Mouse (Mus musculus) thymus, postnatal 14 days (tissue): ENCODE measurements around the gene Sap30bp.

Experiments used
- DNase-seq: peaks from one replicate; pipeline ENCODE4 v3.0.0; 2021

Sap30bp gene

DNA sequence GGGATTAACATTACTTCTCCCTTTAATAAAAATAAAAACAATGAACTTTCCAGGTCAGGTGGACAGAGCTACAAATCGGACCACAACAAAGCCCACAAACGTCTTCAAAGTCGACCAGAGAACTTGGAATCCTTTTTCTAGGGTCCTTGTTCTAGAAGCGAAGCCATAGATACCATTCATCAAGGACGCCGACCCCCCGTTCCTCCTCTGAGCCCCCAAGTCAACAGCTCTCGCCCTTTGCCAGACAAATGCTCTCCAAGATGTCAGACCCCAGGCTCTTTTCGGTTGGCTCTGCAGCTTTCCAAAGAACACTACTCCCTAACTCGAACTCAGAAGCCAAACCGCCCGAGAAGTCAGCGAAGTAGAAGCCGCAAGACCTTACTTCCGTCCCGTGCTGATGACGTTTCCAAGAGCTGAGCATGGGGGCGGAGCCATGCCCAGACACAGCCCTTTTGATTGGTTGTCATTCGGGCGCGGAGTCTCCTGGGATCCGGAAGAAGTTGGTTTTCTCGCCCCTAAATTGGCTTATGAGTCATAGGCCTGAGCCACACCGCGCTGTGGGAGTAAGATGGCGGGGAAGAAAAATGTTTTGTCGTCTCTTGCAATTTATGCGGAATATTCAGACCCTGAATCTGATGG lies at the start of gene Sap30bp, which contains the start of gene Recql5:
Gene Sap30bp (plus strand): TSS at position 175 of the 639 bp plus-strand sequence.
Gene Recql5 (minus strand): TSS at position 370 of the 639 bp plus-strand sequence.
- peak; percentile 96 for DNase-seq

DNA sequence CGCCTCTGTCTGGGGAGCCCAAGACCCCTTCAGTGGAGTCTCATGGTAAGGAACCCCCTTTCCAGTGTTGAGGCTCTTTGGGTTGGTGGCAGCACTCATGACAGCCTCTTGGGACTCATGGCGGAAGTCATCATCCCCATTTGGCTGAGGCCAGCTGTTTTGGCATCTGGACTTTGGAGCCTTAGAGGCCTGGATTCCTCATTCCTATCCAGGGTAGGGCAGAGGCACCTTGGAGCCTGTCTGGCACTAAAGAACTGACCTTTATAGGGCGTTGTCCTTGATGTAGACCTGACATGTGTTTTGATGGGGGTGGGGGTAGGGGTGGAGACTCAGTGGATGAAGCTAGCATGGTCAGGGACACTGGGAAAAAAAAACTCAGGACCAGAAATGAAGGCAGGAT lies 48.7 kb upstream of the Sap30bp start:
- DNase-seq, result no peak

DNA sequence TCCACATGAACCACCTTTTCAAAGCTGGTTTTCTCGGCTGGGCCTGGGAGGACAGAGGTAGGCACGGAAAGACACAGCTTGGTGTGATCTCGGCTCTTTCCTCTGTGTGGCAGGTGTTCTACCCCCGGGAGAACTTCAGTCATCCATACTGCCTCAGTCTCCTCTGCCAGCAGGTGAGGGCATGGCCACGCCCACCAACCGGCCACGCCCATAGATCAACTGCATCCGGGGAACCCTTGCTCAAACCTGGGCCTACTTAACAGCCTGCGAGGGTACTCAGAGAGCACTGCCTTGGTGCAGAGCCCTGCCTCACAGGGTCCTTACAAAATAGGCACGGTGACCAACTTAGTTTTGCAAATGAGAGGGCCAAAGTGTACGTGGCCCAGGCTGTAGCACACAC lies 47.8 kb upstream of the Sap30bp start:
- DNase-seq, result no peak

DNA sequence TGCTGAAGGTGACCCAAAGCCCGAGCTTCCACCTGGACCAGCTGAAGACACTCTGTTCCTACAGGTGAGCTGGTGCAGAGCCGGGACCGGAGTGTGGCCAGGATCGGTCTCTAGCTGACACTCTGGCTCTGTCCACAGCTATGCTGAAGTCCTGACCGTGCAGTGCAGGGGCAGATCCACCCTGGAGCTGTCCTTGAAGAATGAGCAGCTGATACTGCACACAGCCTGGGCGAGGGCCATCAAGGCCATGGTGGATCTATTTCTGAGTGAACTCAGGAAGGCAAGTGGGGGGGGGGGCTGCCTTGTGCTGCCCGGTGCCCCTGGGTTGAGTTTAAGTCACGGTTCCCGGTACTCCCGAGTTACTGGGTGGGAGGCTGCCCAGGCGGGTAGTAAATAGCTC lies 46.6 kb upstream of the Sap30bp start:
- DNase-seq, result no peak

DNA sequence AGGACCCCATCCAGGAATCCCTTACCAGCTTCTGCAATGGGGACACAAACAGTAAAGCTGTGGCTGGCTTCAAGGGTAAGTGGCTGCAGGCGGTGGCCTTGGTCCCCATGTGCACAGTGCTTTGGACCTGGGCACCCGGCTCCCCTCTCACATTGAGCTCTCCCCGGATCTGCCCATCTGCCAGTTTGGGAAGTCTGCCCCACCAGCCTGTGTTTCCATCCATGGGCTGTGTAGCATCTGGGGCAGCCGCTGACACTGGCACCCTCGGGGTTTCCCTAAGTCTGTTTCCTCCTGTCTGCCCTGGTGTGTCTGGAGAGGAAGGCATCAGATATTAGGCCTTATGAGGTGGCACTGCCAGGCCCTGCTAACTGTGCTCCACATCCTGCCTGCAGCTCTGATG lies 45.1 kb upstream of the Sap30bp start:
- DNase-seq, result no peak

DNA sequence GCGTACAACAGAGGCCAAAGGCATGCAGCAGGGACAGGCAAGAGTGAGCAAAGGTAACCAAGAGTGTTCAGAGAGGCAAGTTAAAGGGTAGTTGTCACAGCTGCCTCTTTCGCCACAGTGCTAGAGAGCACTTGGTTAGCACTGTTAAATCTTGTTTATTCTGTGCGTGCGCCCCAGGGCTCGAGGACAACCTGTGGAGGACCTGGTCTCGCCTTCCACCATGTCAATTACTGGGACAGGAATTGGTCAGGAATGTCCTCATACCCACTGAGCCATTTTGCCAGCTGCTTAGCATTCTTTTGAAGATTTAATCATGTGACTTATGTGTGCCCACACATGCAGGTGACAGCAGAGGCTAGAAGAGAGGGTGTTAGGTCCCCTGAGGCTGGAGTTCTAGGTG lies 43.9 kb upstream of the Sap30bp start:
- no peak for DNase-seq

DNA sequence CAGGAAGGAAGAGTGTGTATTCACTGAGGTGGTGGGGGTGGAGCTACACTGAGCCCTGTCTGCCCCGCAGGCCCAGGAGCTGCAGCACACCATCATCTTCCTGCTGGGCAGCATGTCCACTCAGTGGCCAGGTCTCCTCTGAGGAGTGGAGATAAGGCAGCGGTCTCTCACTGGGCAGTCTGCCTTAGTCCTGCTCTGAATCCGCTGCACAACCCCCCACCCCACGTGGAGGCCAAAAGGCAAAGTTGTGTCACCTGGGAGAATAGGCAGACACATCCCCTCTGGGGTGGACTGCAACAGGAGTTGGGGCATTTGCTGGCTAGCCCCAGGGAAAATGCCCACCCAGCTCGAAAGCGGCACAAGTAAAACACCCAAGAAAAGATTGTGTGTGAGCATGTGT lies 40.9 kb upstream of the Sap30bp start:
- no peak for DNase-seq

DNA sequence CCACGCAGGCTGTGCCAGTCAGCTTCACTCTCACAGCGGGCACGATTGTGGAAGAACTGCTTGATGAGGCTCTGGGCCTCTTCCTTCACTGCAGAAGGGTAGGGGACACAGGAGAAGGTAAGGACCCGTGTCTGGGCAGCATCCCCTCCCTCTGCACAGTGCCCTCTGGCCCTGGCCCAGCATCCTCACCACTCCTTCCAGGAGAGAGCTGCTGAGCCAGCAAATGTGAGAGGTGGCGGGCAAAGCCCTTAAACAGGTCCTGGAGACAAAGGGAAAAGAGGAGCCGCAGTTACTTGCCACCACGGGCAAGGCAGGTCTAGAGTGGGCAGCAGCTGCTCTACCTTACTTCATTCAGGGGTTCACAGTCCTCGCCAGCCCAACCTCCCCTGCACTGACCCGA lies 40.0 kb upstream of the Sap30bp start:
- DNase-seq, result no peak

DNA sequence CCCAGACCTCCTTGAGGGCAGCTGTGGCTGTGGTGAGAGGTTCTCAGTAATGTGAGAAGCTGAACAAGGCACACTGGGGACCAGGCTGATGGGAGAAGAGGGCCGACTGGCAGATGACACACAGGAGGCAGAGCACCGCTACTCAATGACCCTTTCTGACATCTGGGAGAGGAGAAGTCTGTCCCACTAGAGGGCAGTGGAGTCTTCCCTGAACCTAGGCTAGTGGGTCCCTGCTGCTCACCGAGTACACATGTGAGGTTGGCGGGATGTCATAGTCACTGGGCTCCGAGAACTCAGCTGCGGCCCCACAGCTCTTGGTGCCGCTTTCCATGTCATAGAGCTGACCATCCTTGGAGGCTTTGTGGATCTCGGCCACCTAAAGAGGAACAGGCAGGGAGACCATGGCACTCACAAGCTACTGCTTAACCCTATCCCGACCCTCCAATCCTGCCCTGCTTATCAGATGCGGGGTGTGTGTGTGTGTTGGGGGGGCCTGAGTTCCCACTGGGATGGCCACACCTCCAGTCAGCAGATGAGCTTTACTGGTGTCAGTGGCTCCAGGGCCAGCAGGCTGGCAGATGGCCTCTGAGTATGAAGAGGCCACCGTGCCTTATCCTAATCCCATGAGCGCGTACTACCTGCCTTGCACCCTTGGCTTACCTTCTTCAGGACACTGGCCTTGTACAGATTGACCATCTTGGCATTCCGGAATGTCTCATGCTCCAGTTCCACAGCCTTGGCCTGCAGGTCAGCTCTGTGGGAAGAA lies 38.1 kb upstream of the Sap30bp start:
- peak; percentile 82 for DNase-seq

DNA sequence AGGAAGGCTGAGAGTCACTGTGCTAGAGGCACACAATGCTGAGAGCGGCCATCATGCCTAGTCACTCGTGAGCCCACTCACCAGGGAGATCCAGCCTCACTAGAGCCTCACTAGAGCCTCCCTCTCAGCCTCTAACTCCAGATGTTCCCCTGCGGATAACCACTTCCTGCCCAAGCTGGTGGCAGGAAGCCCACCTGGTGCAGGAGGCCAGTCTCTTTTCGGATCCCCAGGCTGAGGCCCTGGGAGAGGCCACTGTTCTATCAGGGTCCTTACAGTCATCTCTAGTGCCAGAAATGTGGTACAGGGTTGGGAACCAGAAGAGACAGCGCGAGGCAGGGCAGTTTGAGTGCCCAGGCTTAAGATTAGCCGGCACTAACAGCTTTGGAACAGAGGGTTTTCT lies 34.6 kb upstream of the Sap30bp start:
- DNase-seq, result peak; percentile 81

DNA sequence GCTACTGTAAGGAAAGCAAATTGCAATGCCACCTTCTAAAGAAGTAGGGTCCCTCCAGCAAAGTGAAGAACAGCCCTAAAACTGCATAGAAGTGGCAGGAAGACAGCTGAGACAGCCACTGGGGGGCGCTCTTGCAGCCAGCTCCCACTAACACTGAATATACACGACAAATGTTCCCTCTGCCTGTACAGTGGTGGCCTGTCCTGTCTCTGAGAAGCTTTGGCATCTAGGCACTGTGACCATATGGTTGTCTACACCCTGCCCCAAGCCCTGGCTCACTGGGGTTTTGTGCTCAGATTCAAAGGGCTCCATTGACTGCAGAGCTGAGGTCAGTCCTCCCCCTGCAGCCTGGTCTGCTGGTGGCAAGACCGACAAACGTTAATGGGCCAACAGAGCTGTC lies 34.2 kb upstream of the Sap30bp start:
- peak; percentile 86 for DNase-seq

DNA sequence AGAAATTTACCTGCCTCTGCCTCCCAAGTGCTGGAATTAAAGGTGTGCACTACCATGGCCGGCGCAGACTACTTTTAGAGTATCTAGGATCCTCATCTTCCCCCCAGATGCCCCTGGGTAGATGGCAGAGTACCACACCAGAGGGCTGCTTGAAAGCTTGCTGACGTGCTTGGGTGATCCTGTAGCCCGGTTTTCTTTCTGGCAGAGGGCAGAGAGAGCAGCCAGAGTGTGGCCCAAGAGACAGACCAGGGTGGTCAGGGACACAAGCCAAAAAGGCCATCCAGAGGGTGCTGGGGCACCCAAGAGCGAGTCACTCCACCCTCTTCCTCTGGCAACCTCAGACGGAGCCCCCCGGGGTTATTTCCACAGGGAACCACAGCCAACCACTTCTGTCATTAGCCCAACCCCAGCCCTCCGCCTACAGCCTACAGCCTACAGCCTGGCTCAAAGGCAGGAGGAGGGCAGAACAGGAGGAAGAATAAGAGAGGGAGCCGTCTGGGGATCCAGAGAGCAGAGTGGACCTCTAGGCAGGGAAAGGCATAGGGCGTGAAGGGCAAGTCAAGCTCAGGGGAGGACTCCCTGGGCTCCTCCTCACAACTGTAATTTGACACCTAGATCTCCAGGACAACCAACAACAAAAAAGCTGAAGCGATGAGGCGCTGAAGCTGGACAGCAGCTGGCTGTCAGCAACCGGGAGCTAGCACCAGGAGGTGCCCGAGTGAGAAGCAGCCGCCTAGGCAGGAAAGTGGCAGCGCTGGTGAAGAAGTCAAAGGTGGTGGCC lies 33.4 kb upstream of the Sap30bp start, which contains the start of gene Smim5:
Gene Smim5 (plus strand): TSS at position 481 of the 781 bp plus-strand sequence.
- DNase-seq, result peak; percentile 64

DNA sequence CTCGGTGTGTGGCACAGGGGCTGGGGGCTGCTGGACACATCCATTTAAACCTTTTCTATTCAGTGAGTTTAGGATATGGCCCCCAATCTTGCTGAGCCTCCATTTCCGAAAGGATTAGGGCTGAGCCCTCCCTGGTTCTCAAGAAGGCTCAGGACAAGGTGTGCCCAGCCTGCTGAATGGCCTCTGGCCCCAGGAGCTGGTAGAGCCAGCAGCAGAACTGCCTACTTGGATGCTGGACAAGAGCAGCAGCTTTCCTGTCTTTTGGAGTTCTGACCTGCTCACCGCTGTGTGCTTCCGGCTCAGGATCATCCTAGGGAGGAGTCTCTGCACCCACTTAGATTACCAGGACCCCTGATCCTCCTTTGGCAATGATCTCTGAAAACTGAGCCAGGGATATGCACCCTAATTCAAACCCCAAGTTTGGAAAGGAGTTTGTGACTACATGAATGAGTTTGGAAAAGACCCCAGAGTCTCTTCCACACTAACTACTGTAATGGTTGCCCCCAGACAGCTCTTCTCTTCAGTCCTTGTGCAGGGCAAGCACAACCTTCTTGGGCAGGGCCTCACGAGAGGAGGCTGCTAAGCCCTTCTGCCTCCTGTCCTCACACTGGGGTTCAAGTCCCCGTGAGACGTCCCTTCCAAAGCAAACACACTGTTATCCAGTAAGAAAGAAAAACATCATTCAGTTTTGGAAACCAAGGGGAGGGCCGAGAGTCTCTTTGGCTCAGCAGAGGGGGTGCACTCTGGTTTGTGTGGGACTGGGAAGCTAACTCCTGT lies 32.3 kb upstream of the Sap30bp start:
- DNase-seq, result no peak

DNA sequence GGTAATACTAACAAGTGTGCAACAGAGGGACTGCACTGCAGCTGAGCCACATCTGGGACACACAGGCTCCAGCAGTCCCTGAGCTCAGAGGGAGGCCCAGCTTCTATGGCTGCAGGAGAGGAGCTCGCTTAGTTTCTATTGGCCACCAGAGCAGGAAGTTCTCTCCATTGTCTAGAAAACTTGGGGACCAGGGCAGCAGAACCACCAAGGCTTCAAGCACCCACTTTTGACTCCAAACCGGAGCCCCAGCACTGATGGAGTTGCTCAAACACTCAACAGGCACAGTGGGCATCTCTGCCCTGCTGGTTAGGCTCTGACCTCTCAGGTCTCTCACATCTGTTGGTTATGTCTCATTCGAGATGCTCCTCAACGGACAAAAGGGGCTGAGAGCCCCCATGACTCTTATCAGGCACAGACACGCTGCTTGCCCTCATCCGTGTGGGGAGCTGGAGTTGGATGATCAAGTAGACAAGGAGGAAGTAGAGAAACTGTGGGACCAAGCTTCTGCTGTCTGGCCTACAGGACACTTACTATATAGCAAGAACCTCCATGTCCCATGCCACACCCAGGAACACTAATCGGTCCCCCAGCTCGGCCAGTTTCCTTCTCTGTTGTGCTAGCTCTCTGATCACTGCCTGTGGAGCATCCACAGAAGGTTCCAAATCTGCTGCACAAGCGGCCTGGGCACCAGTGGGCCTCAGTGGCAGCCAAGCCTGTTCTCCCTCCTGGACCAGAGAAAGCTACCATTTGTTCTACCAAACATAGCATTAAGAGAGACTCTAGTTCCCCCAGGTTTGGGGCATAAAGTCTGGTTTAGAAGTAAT lies 31.5 kb upstream of the Sap30bp start:
- peak; percentile 65 for DNase-seq

DNA sequence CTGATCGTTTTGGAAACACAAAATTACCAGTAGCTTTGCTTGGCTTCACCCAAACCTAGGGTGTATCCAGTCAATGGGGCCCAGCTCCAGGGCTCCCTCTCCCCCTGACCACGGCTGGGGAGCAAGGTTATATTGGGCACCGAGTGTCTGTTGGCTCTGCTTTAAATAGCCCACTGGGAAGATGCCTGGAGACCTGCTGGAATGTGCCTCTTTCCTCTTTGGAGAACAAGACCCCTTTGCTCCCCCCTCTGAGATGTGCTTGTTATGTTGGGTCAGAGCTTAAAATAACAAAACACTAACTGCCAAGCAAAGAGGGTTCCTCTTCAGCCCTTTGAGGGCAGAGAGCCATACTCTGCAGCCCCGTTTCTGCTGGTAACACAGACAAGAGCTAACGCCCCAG lies 30.9 kb upstream of the Sap30bp start:
- no peak for DNase-seq

DNA sequence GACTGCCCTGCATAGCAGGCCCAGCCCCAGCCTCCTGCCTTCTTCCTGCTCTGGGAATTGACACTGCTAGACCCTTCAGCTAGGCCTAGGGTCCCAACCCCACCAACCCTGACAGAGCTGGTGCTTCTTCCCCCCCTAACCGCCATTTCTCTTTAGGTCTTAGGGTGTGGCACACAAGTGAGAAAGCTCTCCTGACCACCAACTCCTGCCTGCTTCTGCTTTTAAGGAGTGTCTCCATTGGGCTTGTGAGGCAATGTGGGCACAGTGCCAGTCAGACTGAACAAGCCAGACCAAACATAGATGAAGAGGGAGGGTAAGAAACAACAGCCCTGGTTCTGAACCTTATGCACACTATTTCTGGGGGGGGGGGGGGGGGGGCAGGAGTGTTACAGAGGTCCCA lies 30.3 kb upstream of the Sap30bp start:
- DNase-seq, result peak; percentile 26

DNA sequence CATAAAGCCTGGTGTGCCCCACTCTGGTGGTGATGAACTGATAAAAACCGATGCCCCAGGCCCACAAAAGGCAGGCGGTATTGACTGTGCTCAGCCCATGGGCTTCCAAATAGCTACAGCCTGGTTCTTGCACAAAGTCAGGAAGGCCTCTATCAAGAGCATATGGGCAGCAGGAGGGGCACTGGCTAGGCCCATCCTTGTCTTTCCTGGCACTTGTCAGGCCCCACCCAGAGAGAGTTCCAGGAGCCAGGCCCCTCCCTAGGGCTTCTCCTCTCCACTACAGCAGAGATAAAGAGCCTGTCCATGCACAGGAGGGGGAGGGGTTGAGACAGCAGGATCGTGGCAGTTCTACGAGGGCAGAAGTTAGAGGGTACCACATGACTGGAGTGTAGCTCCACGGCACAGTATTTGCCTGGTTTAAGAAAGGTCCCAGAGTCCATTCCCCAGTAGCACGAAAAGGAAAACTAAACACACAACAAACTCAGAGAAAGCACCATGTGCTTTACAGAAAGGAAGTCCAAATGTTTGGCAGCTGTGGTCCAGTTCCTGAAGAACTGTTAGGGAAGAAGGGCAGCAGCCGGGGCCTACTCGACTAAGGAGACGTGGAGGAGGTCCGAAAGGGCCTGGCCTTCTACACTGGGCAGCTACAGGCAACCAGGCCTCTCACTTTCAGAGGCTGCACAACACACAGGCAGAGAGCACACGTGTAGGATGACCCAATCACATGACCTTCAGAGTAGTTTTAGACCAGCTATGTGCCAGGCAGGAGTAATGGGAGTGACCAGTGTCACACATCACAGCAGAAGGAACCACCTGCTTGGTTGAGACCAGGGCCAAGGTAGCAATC lies 29.5 kb upstream of the Sap30bp start:
- DNase-seq, result no peak

DNA sequence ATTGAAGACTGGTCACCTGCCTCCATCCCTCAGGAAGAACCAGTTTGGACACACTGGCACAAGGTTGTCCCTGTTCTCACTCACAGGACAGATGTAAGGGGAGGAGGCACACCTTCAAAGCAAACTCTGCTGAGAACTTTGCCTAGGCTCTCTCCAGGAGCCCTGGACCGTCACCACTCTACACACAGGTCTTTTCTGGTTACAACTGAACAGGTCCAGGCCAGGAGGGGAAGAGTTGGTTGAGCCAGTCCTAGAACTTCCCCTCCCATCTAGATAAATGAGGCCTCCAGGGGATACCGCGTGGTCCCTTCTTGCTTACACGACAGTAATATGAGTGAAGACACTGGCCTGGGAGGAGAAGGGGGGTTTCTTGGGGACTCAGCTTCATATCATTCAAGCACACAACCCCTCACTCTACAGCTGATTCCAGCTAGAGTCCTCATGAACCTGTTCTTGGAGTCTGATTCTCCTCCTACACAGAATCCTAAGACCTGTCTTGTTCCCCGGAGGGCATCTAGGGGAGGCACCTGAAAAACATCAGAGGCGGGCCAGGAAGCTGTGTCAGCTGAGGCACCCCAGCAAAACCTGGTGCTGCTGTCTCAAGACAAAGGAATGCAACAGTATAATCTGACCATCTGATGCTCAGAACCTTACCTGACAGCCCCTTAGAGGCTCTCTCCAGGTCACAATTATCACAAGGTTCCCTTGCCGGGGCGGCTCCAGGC lies 28.7 kb upstream of the Sap30bp start:
- DNase-seq, result peak; percentile 61

DNA sequence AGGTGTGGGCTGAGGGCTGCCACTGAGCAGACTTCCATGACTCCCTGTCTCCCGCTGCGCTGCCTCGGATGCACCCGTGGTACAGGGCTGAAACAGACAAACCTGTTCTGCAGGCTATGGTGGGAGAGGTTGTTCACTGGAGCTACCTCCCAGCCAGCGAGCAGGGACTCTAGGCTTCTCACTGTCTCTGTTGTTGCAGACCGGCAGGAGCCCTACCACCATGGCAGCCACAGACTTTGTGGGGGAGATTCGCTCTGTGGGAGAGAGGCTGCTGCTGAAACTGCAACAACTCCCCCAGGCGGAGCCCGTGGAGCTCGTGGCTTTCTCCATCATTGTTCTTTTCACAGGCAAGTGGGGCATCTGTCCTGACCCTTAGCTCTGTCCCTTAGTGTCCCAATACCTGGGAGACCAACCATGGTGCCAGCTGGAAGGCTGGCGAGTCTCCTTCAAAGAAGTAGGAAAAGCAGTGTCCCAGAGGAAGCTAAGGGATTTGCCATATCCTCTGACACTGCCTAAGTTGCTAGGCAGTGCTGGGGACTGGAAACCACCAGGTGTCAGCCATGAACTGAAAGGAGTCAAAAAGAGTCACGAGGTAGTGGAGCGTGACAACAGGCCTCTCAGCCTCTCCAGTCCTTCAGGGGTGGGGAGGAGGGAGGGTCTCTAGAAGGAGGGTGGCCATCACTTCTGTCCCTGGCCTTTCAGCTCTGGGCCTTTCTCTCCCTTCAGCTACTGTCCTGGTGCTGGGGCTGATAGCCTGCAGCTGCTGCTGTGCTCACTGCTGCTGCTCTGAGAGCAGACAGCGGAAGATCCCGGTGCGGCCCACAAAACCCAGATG lies 27.9 kb upstream of the Sap30bp start:
- peak; percentile 46 for DNase-seq
